Mouse (Mus musculus) hindbrain, postnatal 0 days (tissue): Measurements from ENCODE around the gene Fchsd2. TPM values are rescaled to one million over a fixed set of nuclear protein-coding genes. Genes with fewer than 3 reads are reported as not detected.

Experiments
- ATAC-seq: fragments of 200-750 bp; cut with Nextera tagmentation; 2 replicates; pipeline ENCODE4 v1.8.0; 2017; ENCODE audit warnings: mild to moderate bottlenecking, moderate TSS enrichment, moderate library complexity
- DNase-seq: peaks from one replicate; pipeline ENCODE4 v3.0.0-alpha.2; 2015; ENCODE audit warnings: low spot score
- H3K27ac ChIP-seq: fragments of 300-500 bp; sonication (generic); 2 replicates; pipeline ENCODE4 v1.5.1; 2014; ENCODE audit warnings: mild to moderate bottlenecking
- H3K27me3 ChIP-seq: fragments of 300-500 bp; sonication (generic); 2 replicates; pipeline ENCODE4 v1.6.1; 2014; ENCODE audit warnings: low read length, mixed read lengths; ENCODE audit not compliant: insufficient read depth
- H3K36me3 ChIP-seq: fragments of 300-500 bp; sonication (generic); 2 replicates; pipeline ENCODE4 v1.6.1; 2014; ENCODE audit warnings: low read length, mixed read lengths; ENCODE audit not compliant: insufficient read depth
- H3K4me1 ChIP-seq: fragments of 300-500 bp; sonication (generic); 2 replicates; pipeline ENCODE4 v1.6.1; 2014; ENCODE audit warnings: antibody characterized with exemption, low read length, mixed read lengths; ENCODE audit not compliant: insufficient read depth
- H3K4me2 ChIP-seq: fragments of 300-500 bp; sonication (generic); 2 replicates; pipeline ENCODE4 v1.6.1; 2014; ENCODE audit warnings: low read depth, mild to moderate bottlenecking, low read length, moderate library complexity, mixed read lengths
- H3K4me3 ChIP-seq: fragments of 300-500 bp; sonication (generic); 2 replicates; pipeline ENCODE4 v1.5.1; 2014; ENCODE audit warnings: low read length
- H3K9ac ChIP-seq: fragments of 300-500 bp; sonication (generic); replicated peaks from 2 replicates; pipeline ENCODE4 v1.6.1; 2014; ENCODE audit warnings: mild to moderate bottlenecking, low read length, moderate library complexity, mixed read lengths
- H3K9me3 ChIP-seq: fragments of 300-500 bp; sonication (generic); 2 replicates; pipeline ENCODE4 v1.6.1; 2016; ENCODE audit warnings: low read length, mixed read lengths
- CTCF ChIP-seq: IDR thresholded peaks from 2 replicates; pipeline ENCODE4 v1.5.1; 2016; ENCODE audit warnings: antibody characterized with exemption, control low read depth, low read depth
- WGBS: fragments of 180-500 bp; shearing (Covaris S2); extraction: QIAGEN DNeasy Blood & Tissue Kit; methylation state at CpG from one replicate; pipeline ENCODE4 v1.1.7; 2014; 5-methylcytosine and 5-hydroxymethylcytosine counted together
- polyA plus RNA-seq: library from polyadenylated mRNA; unstranded; fragments of >200 nt; fragmentation: Nextera tagmentation; extraction: Ambion mirVana; gene quantifications from 2 replicates; pipeline ENCODE4 v1.2.1, GENCODE M21; 2015
- total RNA-seq: library from RNA; depleted of rRNA; stranded (reverse); fragments of >200 nt; gene quantifications from 2 replicates; pipeline ENCODE4 v1.2.3, GENCODE M21; 2014

The Fchsd2 gene
- total and polyA plus RNA-seq, 2 experiments from 2014 or later = 34.2 to 43.1 TPM

GRCm38 (mm10) chr7:101316591-101317001, 223.9 kb downstream of the Fchsd2 start:
- no peaks in the 10 kb centered on the region for H3K36me3 ChIP-seq
- no peak for ATAC-seq
- no peaks in the 10 kb centered on the region for H3K9me3 ChIP-seq
- H3K9ac ChIP-seq = no peak overlapping the region
- no peak overlapping the region for H3K27ac ChIP-seq
- H3K4me3 ChIP-seq = no peak overlapping the region
- 65% methylated on average over 6 of the region's 6 CpGs for WGBS
- no peak overlapping the region for H3K4me2 ChIP-seq
- H3K4me1 ChIP-seq = peaks cover 3% of the 10 kb centered on the region
- TF ChIP-seq CTCF = no peak
- no peaks in the 10 kb centered on the region for H3K27me3 ChIP-seq
- no peak for DNase-seq

GRCm38 (mm10) chr7:101317014-101317413, 224.4 kb downstream of the Fchsd2 start, which contains the start of gene Stard10:
Stard10 (plus strand) TSS chr7:101317086.
- H3K4me1 ChIP-seq = peaks cover 7% of the 10 kb centered on the region
- H3K4me2 ChIP-seq = no peak within 1 kb of the TSS
- no peak within 1 kb of the TSS for H3K9ac ChIP-seq
- ATAC-seq = no peak
- H3K36me3 ChIP-seq = no peaks in the 10 kb centered on the region
- 60% methylated on average over 3 of the region's 3 CpGs for WGBS
- no peaks in the 10 kb centered on the region for H3K9me3 ChIP-seq
- TF ChIP-seq CTCF = no peak
- no peak within 1 kb of the TSS for H3K27ac ChIP-seq
- H3K4me3 ChIP-seq = no peak within 1 kb of the TSS
- no peak for DNase-seq
- no peaks in the 10 kb centered on the region for H3K27me3 ChIP-seq

- no peak overlapping the region for H3K27ac ChIP-seq
- DNase-seq = no peak
- H3K4me3 ChIP-seq = no peak overlapping the region
- no peak for ATAC-seq
- no peak for TF ChIP-seq CTCF
- H3K36me3 ChIP-seq = no peaks in the 10 kb centered on the region
- H3K4me1 ChIP-seq = peaks cover 13% of the 10 kb centered on the region
- no peak overlapping the region for H3K4me2 ChIP-seq
- H3K27me3 ChIP-seq = no peaks in the 10 kb centered on the region
- H3K9ac ChIP-seq = no peak overlapping the region
- WGBS = 69% methylated on average over 4 of the region's 4 CpGs
- H3K9me3 ChIP-seq = no peaks in the 10 kb centered on the region
Measured at GRCm38 (mm10) chr7:101318848-101319247, 226.2 kb downstream of the Fchsd2 start.

GRCm38 (mm10) chr7:101319796-101320195, 227.1 kb downstream of the Fchsd2 start:
- Histone ChIP-seq H3K9ac (no peak overlapping the region), H3K27me3 (no peaks in the 10 kb centered on the region), H3K9me3 (no peaks in the 10 kb centered on the region), H3K36me3 (no peaks in the 10 kb centered on the region), H3K27ac (no peak overlapping the region), H3K4me1 (peaks cover 13% of the 10 kb centered on the region), H3K4me2 (no peak overlapping the region), H3K4me3 (no peak overlapping the region)
- no peak for DNase-seq
- WGBS = 89% methylated on average over 1 of the region's 1 CpGs
- no peak for TF ChIP-seq CTCF
- ATAC-seq = no peak

- no peak for TF ChIP-seq CTCF
- Histone ChIP-seq H3K27ac (0 out of 2 replicates have a peak overlapping the region, but pooled peaks have one; percentile 5), H3K4me3 (peak overlapping the region; percentile 69), H3K9ac (peak overlapping the region; percentile 75), H3K36me3 (no peaks in the 10 kb centered on the region), H3K4me1 (peaks cover 13% of the 10 kb centered on the region), H3K4me2 (peak overlapping the region; percentile 94), H3K27me3 (no peaks in the 10 kb centered on the region), H3K9me3 (no peaks in the 10 kb centered on the region)
- DNase-seq = peak; percentile 68
- peak; percentile 65 for ATAC-seq
- 5% methylated on average over 28 of the region's 37 CpGs for WGBS
Measured at GRCm38 (mm10) chr7:101320399-101321217, 227.9 kb downstream of the Fchsd2 start.

GRCm38 (mm10) chr7:101321218-101321827, 228.7 kb downstream of the Fchsd2 start:
- TF ChIP-seq CTCF = no peak
- Histone ChIP-seq H3K4me1 (peaks cover 13% of the 10 kb centered on the region), H3K4me2 (peak overlapping the region; percentile 94), H3K9me3 (no peaks in the 10 kb centered on the region), H3K36me3 (no peaks in the 10 kb centered on the region), H3K4me3 (peak overlapping the region; percentile 69), H3K9ac (peak overlapping the region; percentile 75), H3K27ac (0 out of 2 replicates have a peak overlapping the region, but pooled peaks have one; percentile 5), H3K27me3 (no peaks in the 10 kb centered on the region)
- DNase-seq (peak; percentile 31), ATAC-seq (peak; percentile 47)
- WGBS = 2% methylated on average over 41 of the region's 61 CpGs

GRCm38 (mm10) chr7:101323141-101323594, 230.5 kb downstream of the Fchsd2 start:
- Histone ChIP-seq H3K27me3 (no peaks in the 10 kb centered on the region), H3K27ac (no peak overlapping the region), H3K36me3 (no peaks in the 10 kb centered on the region), H3K9me3 (no peaks in the 10 kb centered on the region), H3K4me1 (peaks cover 15% of the 10 kb centered on the region), H3K9ac (no peak overlapping the region), H3K4me3 (no peak overlapping the region), H3K4me2 (peak overlapping the region; percentile 94; the same call in 1 of the 2 replicates)
- WGBS = 67% methylated on average over 4 of the region's 4 CpGs
- DNase-seq (peak; percentile 4), ATAC-seq (0 out of 2 replicates have a peak, but pooled peaks have one; percentile 6)
- peak; percentile 21; the same call in 1 of the 2 replicates for TF ChIP-seq CTCF
